Mouse (Mus musculus) forebrain, embryonic 11.5 days (tissue): ENCODE data around the gene Mcm3ap. TPM values are rescaled to one million over a fixed set of nuclear protein-coding genes. Genes with fewer than 3 reads are reported as not detected.
A peak's percentile ranks its signal among the peaks of the same experiment; 100 is the strongest.

Experiments used
- ATAC-seq: fragments of 200-750 bp; cut with Nextera tagmentation; replicated peaks from 2 replicates; pipeline ENCODE4 v1.8.0; 2017; ENCODE audit warnings: moderate TSS enrichment; ENCODE audit not compliant: low FRiP score
- DNase-seq: peaks from one replicate; pipeline ENCODE4 v3.0.0-alpha.2; 2017; ENCODE audit warnings: low spot score
- H3K27ac ChIP-seq: fragments of 300-500 bp; sonication (generic); 2 replicates; pipeline ENCODE4 v1.5.1; 2014; ENCODE audit warnings: low read depth, low read length
- H3K27me3 ChIP-seq: fragments of 300-500 bp; sonication (generic); 2 replicates; pipeline ENCODE4 v1.6.1; 2014; ENCODE audit warnings: mild to moderate bottlenecking, low read length, mixed read lengths; ENCODE audit not compliant: control insufficient read depth, insufficient read depth
- H3K36me3 ChIP-seq: fragments of 300-500 bp; sonication (generic); 2 replicates; pipeline ENCODE4 v1.6.1; 2014; ENCODE audit warnings: mild to moderate bottlenecking, low read length, moderate library complexity, mixed read lengths; ENCODE audit not compliant: control insufficient read depth, insufficient read depth
- H3K4me1 ChIP-seq: fragments of 300-500 bp; sonication (generic); replicated peaks from 2 replicates; pipeline ENCODE4 v1.6.1; 2014; ENCODE audit warnings: low read length, mixed read lengths; ENCODE audit not compliant: control insufficient read depth, insufficient read depth
- H3K4me2 ChIP-seq: fragments of 300-500 bp; sonication (generic); 2 replicates; pipeline ENCODE4 v1.6.1; 2014; ENCODE audit warnings: low read depth, mild to moderate bottlenecking, low read length, moderate library complexity, mixed read lengths; ENCODE audit not compliant: severe bottlenecking
- H3K4me3 ChIP-seq: fragments of 300-500 bp; sonication (generic); 2 replicates; pipeline ENCODE4 v1.5.1; 2014; ENCODE audit warnings: low read depth, low read length
- H3K9ac ChIP-seq: fragments of 300-500 bp; sonication (generic); 2 replicates; pipeline ENCODE4 v1.6.1; 2014; ENCODE audit warnings: low read length
- H3K9me3 ChIP-seq: fragments of 300-500 bp; sonication (generic); 2 replicates; pipeline ENCODE4 v1.6.1; 2016; ENCODE audit warnings: low read length, mixed read lengths; ENCODE audit not compliant: control insufficient read depth
- WGBS: fragments of 180-500 bp; shearing (Covaris S2); extraction: QIAGEN DNeasy Blood & Tissue Kit; methylation state at CpG from one replicate; pipeline ENCODE4 v1.1.7; 2014; 5-methylcytosine and 5-hydroxymethylcytosine counted together
- polyA plus RNA-seq: library from polyadenylated mRNA; unstranded; fragments of >200 nt; fragmentation: Nextera tagmentation; extraction: Ambion mirVana; gene quantifications from 2 replicates; pipeline ENCODE4 v1.2.1, GENCODE M21; 2014

Gene Mcm3ap
- polyA plus RNA-seq, 1 experiment from 2014 or later, result 92.8 TPM

GRCm38 (mm10) chr10:76447406-76448229, 21.1 kb upstream of the Mcm3ap start:
- 86% methylated on average over 15 of the region's 15 CpGs for WGBS

DNA sequence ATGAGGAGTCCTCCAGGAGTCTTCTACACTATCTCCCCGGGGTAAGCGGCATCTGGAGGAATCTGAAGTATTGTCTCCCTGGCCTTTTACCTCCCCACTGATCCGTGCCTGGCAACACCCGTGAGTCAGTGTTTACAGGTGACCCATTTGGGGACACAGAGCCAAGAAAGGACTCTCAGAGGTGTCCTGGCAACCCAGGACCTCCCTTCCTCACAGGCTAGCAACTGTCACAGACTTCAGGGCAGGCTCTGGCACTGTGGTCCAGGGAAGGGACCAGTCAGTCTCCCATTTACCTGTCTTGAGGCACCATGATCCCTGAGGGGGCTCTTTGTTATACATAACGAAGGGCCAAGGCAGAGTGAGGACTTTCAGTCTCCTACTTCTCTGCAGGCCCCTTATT, 19.9 kb upstream of the Mcm3ap start, which contains the start of gene 2610028H24Rik:
TSS of gene 2610028H24Rik (plus strand) at position 231 of the 400 bp plus-strand sequence.
- Histone ChIP-seq H3K27me3 (no peaks in the 10 kb centered on the region), H3K36me3 (no peaks in the 10 kb centered on the region), H3K4me2 (no peak within 1 kb of the TSS), H3K27ac (no peak within 1 kb of the TSS), H3K4me3 (no peak within 1 kb of the TSS), H3K9ac (no peak within 1 kb of the TSS), H3K9me3 (no peaks in the 10 kb centered on the region), H3K4me1 (no peaks in the 10 kb centered on the region)
- 60% methylated on average over 5 of the region's 5 CpGs for WGBS
- ATAC-seq (no peak), DNase-seq (no peak)

More at GRCm38 (mm10) chr10:76447406-76448229, 21.1 kb upstream of the Mcm3ap start:
- DNase-seq, result no peak
- H3K9me3 ChIP-seq, result no peaks in the 10 kb centered on the region
- H3K9ac ChIP-seq, result no peak overlapping the region
- H3K4me1 ChIP-seq, result no peaks in the 10 kb centered on the region
- no peak overlapping the region for H3K4me3 ChIP-seq
- H3K36me3 ChIP-seq, result no peaks in the 10 kb centered on the region
- no peak for ATAC-seq
- H3K27ac ChIP-seq, result no peak overlapping the region
- H3K27me3 ChIP-seq, result no peaks in the 10 kb centered on the region
- H3K4me2 ChIP-seq, result no peak overlapping the region

- no peaks in the 10 kb centered on the region for H3K4me1 ChIP-seq
- H3K4me2 ChIP-seq, result no peak overlapping the region
- no peak overlapping the region for H3K9ac ChIP-seq
- ATAC-seq (no peak), DNase-seq (peak; percentile 73)
- H3K4me3 ChIP-seq, result no peak overlapping the region
- H3K27ac ChIP-seq, result no peak overlapping the region
- H3K27me3 ChIP-seq, result no peaks in the 10 kb centered on the region
- no peaks in the 10 kb centered on the region for H3K9me3 ChIP-seq
- 38% methylated on average over 5 of the region's 5 CpGs for WGBS
- H3K36me3 ChIP-seq, result no peaks in the 10 kb centered on the region
These were observed 13.4 kb upstream of the Mcm3ap start for GRCm38 (mm10) chr10:76455289-76455688.

GRCm38 (mm10) chr10:76461255-76461654, 7.5 kb upstream of the Mcm3ap start:
- 97% methylated on average over 1 of the region's 1 CpGs for WGBS
- H3K27ac ChIP-seq, result no peak overlapping the region
- H3K4me1 ChIP-seq, result no peaks in the 10 kb centered on the region
- no peaks in the 10 kb centered on the region for H3K27me3 ChIP-seq
- ATAC-seq, result no peak
- H3K36me3 ChIP-seq, result no peaks in the 10 kb centered on the region
- no peak overlapping the region for H3K9ac ChIP-seq
- no peak for DNase-seq
- H3K9me3 ChIP-seq, result no peaks in the 10 kb centered on the region
- H3K4me3 ChIP-seq, result no peak overlapping the region
- H3K4me2 ChIP-seq, result no peak overlapping the region

DNA sequence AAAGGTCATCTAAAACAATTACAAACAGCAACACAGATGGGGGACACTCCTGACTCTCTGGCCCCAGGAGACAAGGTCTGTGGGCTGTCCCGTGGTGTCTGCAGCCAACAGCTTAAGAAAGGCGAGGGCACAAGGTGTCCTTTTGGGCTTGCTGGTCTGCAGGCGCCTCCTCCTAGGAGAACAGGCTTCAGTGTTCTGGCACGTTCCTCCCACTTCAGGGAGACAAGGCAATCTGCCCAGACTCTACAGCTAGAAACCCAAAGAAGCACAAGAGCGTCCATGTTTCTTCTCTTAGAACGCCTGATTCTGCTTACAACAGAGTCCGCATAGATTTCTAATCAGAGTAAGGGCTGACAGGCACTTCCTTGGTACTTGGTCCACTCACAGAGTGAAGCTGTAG, 6.4 kb upstream of the Mcm3ap start:
- H3K9me3 ChIP-seq, result no peaks in the 10 kb centered on the region
- ATAC-seq, result no peak
- H3K27ac ChIP-seq, result no peak overlapping the region
- no peak overlapping the region for H3K9ac ChIP-seq
- no peak for DNase-seq
- H3K27me3 ChIP-seq, result no peaks in the 10 kb centered on the region
- H3K4me3 ChIP-seq, result no peak overlapping the region
- H3K4me2 ChIP-seq, result no peak overlapping the region
- WGBS, result 92% methylated on average over 7 of the region's 7 CpGs
- H3K36me3 ChIP-seq, result no peaks in the 10 kb centered on the region
- H3K4me1 ChIP-seq, result no peaks in the 10 kb centered on the region

DNA sequence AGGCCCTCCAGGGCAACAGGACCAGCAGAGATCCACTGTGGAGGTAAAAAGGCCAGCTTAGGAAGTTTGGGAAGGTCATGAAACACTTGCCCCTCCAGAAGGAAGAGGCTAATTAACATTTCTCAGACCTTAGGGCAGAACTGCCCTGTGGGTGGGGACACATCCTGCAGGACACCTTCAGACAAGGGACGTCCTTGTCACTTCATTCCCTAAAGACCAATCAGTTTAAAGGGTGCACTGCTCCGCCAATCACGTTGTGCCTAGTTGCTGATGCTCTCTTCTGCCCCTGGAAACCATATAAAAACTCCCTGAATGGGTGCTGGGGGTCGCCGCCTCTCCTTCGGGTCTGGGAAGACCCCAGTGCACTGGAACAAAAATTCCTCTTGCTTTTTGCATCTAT, 6.0 kb upstream of the Mcm3ap start:
- ATAC-seq, result no peak
- 96% methylated on average over 6 of the region's 6 CpGs for WGBS
- peaks cover 2% of the 10 kb centered on the region; the same call in 1 of the 2 replicates for H3K4me1 ChIP-seq
- no peak overlapping the region for H3K27ac ChIP-seq
- H3K36me3 ChIP-seq, result no peaks in the 10 kb centered on the region
- H3K27me3 ChIP-seq, result no peaks in the 10 kb centered on the region
- no peak for DNase-seq
- H3K9ac ChIP-seq, result no peak overlapping the region
- H3K4me2 ChIP-seq, result no peak overlapping the region
- no peak overlapping the region for H3K4me3 ChIP-seq
- no peaks in the 10 kb centered on the region for H3K9me3 ChIP-seq

- H3K4me1 ChIP-seq, result no peaks in the 10 kb centered on the region
- H3K9ac ChIP-seq, result no peak overlapping the region
- no peak overlapping the region for H3K27ac ChIP-seq
- ATAC-seq (no peak), DNase-seq (no peak)
- no peak overlapping the region for H3K4me3 ChIP-seq
- no peak overlapping the region for H3K4me2 ChIP-seq
- H3K27me3 ChIP-seq, result no peaks in the 10 kb centered on the region
- H3K9me3 ChIP-seq, result no peaks in the 10 kb centered on the region
- 98% methylated on average over 5 of the region's 5 CpGs for WGBS
- peaks cover 14% of the 10 kb centered on the region for H3K36me3 ChIP-seq
These were observed 5.0 kb downstream of the Mcm3ap start for GRCm38 (mm10) chr10:76473759-76474158.

GRCm38 (mm10) chr10:76480851-76481250, 12.1 kb downstream of the Mcm3ap start:
- Histone ChIP-seq H3K4me2 (no peak overlapping the region), H3K27ac (no peak overlapping the region), H3K4me3 (no peak overlapping the region), H3K36me3 (peaks cover 18% of the 10 kb centered on the region), H3K9ac (no peak overlapping the region), H3K4me1 (no peaks in the 10 kb centered on the region), H3K9me3 (no peaks in the 10 kb centered on the region), H3K27me3 (no peaks in the 10 kb centered on the region)
- WGBS, result 95% methylated on average over 13 of the region's 13 CpGs
- DNase-seq (no peak), ATAC-seq (no peak)

DNA sequence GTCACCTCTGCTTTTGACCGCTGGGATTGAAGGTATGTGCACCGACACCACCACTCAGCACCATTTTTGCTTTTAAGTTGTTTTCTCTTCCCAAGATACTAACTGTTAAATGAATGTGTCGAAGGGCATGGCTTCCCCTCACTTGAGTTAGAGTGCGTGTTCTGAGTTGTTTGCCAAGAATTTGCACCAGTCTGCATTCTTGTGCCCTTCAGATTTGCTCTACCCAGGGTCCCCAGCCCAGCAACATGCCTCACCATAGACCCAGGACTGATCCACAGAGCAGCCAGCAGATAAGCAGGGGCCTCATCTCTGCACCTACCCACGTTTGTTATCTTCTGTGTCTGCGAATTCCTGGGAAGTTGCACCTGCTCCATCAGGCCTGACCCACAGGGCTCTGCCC, 12.8 kb downstream of the Mcm3ap start:
- DNase-seq (no peak), ATAC-seq (no peak)
- Histone ChIP-seq H3K4me3 (no peak overlapping the region), H3K9me3 (no peaks in the 10 kb centered on the region), H3K4me2 (no peak overlapping the region), H3K27ac (no peak overlapping the region), H3K36me3 (peaks cover 18% of the 10 kb centered on the region), H3K27me3 (no peaks in the 10 kb centered on the region), H3K4me1 (no peaks in the 10 kb centered on the region), H3K9ac (no peak overlapping the region)
- WGBS, result 95% methylated on average over 6 of the region's 6 CpGs
